Mouse (Mus musculus): Measurements from ENCODE around the gene Proser3.

The Proser3 gene

GRCm38 (mm10) chr7:30552102-30553020 is at the start of gene Proser3, which contains the start of gene Hspb6:
Proser3 (minus strand) TSS chr7:30552299.
Hspb6 (plus strand) TSS chr7:30552178.
- in situ Hi-C loops (cut with MboI, MseI), result no loop called here

- in situ Hi-C loops (cut with MboI, MseI), result no loop called here
These were observed 48.6 kb upstream of the Proser3 start for GRCm38 (mm10) chr7:30600651-30601050.

GRCm38 (mm10) chr7:30599933-30600353 is 47.8 kb upstream of the Proser3 start:
- in situ Hi-C loops (cut with MboI, MseI), result loop anchor here (5.0 kb wide), 1 partner anchor 1793 kb away; the partner anchor contains the start of gene Hnrnpl

- in situ Hi-C loops (cut with MboI, MseI), result loop anchor here (5.0 kb wide), 1 partner anchor 1791 kb away; the partner anchor contains the start of gene Hnrnpl
These were observed 46.7 kb upstream of the Proser3 start, which contains the start of gene Zbtb32 for GRCm38 (mm10) chr7:30598786-30599185. Zbtb32 (minus strand) TSS chr7:30598909.

- in situ Hi-C loops (cut with MboI, MseI), result loop anchor here (5.0 kb wide), 1 partner anchor 1790 kb away; the partner anchor contains the start of gene Hnrnpl
These were observed 44.7 kb upstream of the Proser3 start for GRCm38 (mm10) chr7:30596811-30597210.

- in situ Hi-C loops (cut with MboI, MseI), result loop anchor here (5.0 kb wide), 1 partner anchor 1789 kb away; the partner anchor contains the start of gene Hnrnpl
These were observed 44.0 kb upstream of the Proser3 start for GRCm38 (mm10) chr7:30596093-30596492.

- in situ Hi-C loops (cut with MboI, MseI), result loop anchor here (5.0 kb wide), 1 partner anchor 1787 kb away; the partner anchor contains the start of gene Hnrnpl
These were observed 42.5 kb upstream of the Proser3 start for GRCm38 (mm10) chr7:30594510-30595024.

- in situ Hi-C loops (cut with MboI, MseI), result no loop called here
These were observed 41.7 kb upstream of the Proser3 start for GRCm38 (mm10) chr7:30593579-30594509.

- in situ Hi-C loops (cut with MboI, MseI), result no loop called here
These were observed 40.8 kb upstream of the Proser3 start for GRCm38 (mm10) chr7:30592772-30593423.

- in situ Hi-C loops (cut with MboI, MseI), result no loop called here
These were observed 39.5 kb upstream of the Proser3 start for GRCm38 (mm10) chr7:30591605-30591951.

- in situ Hi-C loops (cut with MboI, MseI), result no loop called here
These were observed 39.0 kb upstream of the Proser3 start for GRCm38 (mm10) chr7:30590927-30591604.

- in situ Hi-C loops (cut with MboI, MseI), result no loop called here
These were observed 37.6 kb upstream of the Proser3 start for GRCm38 (mm10) chr7:30589435-30590301.

GRCm38 (mm10) chr7:30588676-30589434 is 36.8 kb upstream of the Proser3 start, which contains the start of gene Kmt2b:
Kmt2b (minus strand) TSS chr7:30588726.
- in situ Hi-C loops (cut with MboI, MseI), result no loop called here

- in situ Hi-C loops (cut with MboI, MseI), result no loop called here
These were observed 36.0 kb upstream of the Proser3 start for GRCm38 (mm10) chr7:30587842-30588667.

- in situ Hi-C loops (cut with MboI, MseI), result no loop called here
These were observed 34.4 kb upstream of the Proser3 start for GRCm38 (mm10) chr7:30586455-30587020.

GRCm38 (mm10) chr7:30585170-30585569 is 33.1 kb upstream of the Proser3 start:
- in situ Hi-C loops (cut with MboI, MseI), result no loop called here

GRCm38 (mm10) chr7:30584339-30584738 is 32.2 kb upstream of the Proser3 start:
- in situ Hi-C loops (cut with MboI, MseI), result no loop called here

All from regulatory T cell (primary cell).